Mouse (Mus musculus): Measurements from ENCODE around the gene Hint2.

The Hint2 gene

DNA sequence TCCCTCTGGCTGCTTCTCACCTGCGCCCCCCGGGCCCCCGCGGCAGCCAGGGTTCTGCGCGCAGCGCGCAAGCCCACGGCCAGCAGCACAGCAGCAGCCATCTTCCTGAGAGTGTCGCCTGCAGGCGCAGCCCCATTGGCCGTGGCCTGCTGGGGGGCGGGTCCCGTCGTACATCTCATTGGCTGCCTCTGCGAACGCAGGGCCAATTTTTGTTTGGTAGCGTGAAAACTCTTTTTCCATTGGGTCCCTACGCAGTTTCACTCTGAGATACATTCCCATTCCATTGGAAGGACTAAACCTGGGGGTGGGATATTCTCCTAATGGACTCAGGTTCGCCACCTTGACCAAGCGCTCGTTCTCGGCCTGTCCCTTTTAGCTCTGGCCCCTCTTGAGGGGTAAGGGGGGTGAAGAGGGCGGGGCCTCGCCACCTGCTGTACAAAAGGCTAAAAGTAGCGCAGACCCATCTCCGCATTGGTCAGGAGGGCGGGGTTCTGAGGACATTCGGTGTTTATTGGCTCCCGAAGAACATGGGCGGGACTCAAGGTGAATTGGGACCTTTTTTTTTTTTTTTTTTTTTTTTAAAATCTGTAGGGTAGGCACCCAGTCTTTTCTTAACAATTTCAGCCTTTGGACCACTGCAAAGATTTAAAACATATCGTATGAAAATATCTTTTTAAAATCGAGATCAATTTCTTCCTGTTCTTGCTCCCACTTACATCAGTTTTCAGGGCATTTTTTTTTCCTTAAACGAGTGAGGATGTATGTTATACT lies at the start of gene Hint2:
Hint2 (minus strand) TSS at position 128 of the 771 bp plus-strand sequence.
- DNase-seq (ENCODE audit: low read depth, low spot score): peak; percentile 95

DNA sequence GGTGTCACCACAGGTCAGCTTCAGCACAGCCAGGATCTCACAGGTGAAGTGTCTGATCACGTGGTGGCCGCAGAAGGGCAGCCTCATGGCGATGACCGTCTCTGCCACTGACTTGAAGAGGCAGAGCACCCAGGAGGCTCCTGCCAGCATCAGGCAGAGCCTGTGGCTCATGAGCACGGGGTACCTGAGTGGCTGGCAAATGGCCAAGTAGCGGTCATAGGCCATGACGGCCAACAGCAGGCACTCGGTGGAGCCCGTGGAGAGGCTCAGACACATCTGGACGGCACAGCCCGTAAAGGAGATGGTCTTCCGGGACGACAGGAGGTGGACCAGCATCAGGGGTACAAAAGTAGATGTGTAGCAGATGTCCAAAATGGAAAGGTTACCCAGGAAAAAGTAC lies 49.7 kb upstream of the Hint2 start:
- DNase-seq (ENCODE audit: low read depth, low spot score): no peak

DNA sequence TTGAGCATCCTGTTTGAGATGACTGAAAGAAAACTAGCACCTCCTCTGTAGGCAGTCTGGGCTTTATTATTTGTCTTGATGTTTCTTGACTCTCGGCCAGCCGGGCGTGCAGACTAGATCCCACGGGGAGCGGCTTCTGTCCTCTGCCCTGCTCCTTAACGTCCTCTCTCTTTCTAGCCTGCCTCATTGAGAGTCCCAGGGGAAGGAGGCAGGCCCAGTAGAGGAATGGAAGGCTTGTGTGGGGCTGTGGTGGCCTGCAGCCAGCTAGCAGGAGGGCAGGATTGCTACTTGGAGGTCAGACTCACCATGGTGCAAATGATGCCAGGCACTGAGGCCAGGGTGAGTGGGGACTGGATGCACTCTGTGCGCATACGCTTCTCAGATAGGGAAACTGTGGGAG lies 47.6 kb upstream of the Hint2 start:
- no peak for DNase-seq (ENCODE audit: low read depth, low spot score)

DNA sequence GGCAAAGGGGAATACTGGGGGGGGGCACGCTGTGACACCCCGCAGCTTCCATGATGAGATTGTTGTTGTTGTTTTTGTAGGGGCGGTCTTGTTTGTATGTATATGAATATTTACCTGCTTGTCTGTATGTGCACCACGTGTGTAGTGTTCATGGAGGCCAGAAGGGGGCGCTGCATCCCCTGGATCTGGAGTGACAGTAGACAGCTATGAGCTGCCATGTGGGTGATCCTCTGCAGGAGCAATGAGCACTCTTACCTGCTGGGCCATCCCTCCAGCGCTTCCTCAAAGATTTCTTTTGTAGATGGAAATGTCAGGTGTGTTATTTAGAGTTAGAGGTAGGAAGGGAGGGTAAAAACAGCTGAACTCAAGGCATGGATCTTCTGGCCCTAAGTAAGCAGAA lies 47.2 kb upstream of the Hint2 start:
- DNase-seq (ENCODE audit: low read depth, low spot score): no peak

DNA sequence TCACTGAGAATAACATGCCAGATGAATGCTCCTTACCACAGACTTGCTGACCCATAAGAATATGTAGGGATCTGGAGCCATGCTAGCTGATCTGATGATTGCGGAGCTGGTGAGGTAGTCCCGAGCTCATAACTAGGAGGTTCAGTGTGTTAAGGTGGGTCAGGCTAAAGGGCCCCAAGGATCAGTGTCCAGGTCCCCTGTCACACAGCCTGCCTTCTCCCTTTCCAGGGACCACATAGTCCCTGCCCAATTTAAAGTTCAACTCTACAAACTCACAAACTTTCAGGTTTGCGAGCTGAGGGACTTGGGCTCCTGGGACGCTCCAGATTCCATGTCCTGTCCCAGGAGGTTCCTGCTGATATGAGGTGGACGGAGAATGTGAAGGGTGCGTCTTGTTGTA lies 44.4 kb upstream of the Hint2 start, which contains the start of gene Olfr70:
Olfr70 (minus strand) TSS at position 101 of the 400 bp plus-strand sequence.
- DNase-seq (ENCODE audit: low read depth, low spot score): no peak

DNA sequence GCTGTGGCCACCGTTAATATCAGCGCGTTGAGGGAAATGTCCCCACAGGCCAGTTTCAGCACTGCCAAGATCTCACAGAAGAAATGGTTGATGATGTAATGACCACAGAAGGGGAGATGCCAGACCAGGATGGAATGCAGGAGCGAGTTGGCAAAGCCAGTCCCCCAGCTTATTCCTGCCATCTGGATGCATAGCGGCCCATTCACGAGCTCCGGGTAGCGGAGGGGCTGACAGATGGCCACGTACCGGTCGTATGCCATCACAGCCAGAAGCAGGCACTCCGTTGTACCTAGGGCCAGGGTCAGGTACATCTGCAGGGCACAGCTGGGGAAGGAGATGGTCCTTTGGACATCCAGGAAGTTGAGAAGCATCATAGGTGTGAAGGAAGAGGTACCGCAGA lies 40.3 kb upstream of the Hint2 start:
- DNase-seq (ENCODE audit: low read depth, low spot score): no peak

DNA sequence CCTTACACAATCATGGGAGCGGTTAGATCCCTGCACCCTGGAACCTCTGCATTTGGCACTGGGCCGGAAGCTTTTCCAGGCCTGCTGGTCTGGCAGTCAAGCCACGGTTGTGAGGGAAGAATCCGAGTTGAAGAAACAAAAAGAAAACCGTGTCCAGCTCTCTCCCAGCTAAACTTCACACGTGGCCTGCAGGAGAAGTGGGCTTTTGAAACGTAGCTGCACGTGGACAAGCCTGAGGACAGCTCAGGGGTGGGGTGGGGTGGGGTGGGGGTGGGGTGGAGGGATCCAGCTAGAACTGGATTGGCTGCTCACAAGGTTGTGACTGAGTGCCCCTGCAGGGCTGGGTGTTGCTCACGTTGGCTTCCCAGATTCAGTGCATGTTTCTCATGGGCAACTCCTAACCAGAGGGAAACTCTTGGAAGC lies 39.0 kb upstream of the Hint2 start:
- no peak for DNase-seq (ENCODE audit: low read depth, low spot score)

DNA sequence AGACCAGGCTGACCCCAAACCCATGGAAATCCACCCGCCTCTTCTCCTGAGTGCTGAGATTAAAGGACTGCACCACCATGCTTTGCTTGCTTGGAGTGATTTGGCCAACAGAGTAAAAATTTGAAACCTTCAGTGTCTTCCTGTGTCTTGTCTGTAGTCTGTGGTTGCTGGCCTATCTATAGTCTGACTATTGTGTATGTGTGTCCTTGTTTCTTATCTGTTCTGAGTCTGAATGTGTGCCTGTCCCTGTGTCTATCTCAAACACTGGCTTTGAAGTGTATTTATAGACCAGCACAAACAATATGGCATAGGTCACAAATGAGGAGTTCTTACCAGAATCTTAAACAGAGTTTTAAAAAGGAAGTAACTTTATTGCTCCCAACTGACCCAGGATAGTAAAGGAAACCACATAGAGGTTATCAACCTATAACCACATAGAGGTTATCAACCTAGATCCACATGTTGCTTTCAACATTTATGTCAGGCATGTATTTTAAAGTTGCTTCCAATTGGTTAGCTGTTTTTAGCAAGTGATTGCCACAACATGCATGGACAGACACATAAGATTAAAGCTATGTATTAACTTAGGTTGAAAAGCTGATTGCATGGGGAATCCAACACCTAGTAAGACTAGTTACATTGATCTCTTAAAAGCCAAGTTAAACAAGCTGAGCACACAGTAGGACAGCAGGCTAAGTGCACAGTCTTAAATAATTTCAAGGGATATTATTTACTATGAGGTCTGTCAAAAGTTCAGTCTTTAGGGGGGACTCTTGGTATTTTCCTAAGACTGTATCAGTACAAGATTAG lies 38.4 kb upstream of the Hint2 start:
- DNase-seq (ENCODE audit: low read depth, low spot score): no peak

DNA sequence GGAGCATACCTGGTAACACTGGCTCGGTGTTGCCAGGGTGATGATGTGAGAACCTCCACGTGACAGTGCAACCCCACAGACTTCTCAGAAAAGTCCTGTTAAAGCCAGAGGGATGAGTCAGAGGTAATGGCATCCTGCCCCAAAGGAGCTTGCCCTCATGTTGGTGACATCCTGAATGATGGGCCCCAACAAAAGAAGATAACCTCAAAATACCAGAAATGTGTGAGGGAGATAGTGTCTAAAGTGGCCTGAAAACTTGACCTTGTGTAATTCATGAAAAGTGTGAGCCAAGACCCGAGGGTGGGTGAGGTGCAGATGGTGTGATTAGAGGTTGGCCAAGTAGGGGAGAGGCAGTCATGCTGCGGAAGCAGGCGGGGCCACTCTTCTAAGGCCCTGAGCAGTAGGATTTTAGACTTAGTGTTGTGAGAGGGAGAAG lies 37.6 kb upstream of the Hint2 start:
- no peak for DNase-seq (ENCODE audit: low read depth, low spot score)

DNA sequence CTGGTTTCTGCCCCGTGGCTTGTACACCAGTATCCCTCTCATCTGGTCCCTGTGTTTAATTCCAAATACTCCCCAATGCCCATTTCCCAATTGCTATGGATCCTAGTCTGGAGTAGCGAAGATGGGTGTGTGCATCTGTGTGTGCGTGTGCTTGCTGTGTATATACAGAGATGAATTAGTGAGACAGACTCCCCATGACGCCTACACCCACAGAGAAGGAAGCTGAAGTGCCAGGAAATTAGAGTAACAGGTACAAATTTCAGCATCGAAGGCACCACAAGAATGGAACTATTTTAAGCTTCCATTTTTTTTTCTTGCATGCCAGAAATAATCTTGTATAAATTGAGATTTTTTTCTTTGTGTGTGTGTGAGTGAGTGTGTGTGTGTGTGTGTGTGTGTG lies 34.8 kb upstream of the Hint2 start:
- no peak for DNase-seq (ENCODE audit: low read depth, low spot score)

DNA sequence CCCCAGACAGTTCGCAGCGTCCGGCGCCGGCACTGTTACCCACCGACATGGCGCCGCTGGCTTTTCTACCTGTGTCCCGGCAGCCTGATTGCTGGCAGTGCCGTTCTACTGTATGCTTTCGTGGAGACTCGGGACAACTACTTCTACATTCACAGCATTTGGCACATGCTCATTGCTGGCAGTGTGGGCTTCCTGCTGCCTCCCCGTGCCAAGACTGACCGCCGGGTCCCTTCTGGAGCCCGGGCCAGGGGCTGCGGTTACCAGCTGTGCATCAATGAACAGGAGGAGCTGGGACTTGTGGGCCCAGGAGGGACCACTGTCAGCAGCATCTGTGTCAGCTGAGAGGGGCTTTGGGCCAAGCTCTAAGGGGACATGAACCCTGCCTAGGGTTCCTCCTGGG lies 33.8 kb upstream of the Hint2 start:
- DNase-seq (ENCODE audit: low read depth, low spot score): no peak

DNA sequence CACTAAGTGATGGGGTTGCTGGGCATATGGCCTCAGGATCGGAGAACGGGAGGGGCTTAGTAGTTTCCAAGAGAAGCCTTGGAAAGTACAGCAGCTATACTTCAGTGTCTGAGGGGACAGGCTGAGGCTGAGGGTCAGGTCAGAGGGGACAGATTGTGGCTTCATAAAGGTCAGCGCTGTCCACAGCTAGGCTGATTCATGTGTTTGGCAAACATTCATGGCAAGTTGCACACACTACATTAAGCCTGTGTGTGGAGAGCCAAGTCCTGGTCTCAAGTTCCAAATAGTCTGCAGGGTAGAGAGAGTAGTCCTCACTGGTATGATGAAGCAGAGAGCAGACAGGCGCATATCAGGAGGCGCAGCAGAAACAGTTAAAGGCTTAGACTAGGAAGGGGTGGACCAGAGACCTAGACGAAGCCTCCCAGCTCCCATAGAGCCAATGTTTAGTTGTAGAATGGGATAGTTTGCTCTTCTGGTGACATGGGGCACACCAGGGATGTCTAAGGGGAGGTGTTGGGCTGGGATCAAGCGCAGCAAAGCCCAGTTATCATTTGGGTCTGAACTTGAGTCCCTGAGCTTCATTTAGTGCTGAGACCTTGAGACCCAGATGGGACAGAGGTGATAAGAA lies 23.3 kb upstream of the Hint2 start:
- DNase-seq (ENCODE audit: low read depth, low spot score): no peak

DNA sequence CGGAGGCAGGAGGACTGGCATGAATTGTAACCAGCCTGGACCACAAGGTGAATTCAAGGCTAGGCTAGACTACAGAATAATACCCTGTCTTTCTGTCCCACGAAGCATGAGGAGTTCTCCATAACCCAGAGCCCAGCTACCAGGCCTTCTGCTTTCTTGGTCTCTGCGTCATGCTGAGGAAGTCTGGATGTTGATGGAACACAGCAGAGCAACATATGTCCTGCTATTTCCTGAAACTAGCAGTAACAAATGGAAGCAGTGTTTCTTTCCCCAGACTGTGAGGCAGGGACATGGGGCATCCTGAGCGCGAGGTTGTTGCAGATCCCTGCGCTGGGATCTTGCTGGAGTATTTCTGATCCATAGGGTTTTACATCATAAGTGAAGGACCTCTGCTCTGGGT lies 22.3 kb upstream of the Hint2 start:
- no peak for DNase-seq (ENCODE audit: low read depth, low spot score)

DNA sequence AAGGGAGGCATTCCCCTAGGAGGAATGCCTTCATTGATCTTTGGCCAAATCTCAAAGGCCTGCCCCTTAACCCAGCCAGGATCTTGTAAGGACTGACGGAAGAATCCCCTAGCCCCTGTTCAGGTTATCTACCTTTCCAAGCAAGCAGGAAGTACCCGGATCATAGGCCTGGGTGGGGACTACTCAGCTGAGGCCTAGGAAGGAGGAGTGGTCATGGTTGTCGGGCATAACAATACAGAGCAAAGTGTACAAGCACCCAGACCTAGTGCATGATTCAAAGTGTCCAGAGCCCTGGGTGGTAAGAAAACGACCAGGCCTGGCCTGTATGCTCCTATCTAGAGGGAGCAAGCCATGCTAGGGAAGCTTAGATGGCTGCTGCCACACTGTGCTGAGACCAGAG lies 19.3 kb upstream of the Hint2 start:
- DNase-seq (ENCODE audit: low read depth, low spot score): no peak

DNA sequence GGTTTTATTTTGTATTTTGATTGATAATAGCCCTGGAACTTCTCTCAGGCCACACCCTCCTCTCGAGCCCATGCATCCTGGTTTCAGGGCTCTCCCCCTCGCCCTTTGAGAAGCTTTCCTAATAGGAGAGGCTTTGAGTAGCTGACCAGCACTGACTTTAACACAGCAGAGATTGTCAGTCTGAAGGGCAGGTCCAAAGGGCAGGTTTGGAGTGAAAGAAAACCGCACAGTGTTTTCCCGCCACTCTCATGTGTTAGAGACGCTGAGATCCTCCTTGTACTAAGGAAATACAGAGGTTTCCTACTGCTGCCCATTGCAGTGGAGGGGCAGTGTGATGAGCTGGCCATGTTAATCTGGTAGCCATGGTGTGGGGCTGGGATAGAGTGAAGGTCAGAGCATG lies 18.7 kb upstream of the Hint2 start:
- no peak for DNase-seq (ENCODE audit: low read depth, low spot score)

DNA sequence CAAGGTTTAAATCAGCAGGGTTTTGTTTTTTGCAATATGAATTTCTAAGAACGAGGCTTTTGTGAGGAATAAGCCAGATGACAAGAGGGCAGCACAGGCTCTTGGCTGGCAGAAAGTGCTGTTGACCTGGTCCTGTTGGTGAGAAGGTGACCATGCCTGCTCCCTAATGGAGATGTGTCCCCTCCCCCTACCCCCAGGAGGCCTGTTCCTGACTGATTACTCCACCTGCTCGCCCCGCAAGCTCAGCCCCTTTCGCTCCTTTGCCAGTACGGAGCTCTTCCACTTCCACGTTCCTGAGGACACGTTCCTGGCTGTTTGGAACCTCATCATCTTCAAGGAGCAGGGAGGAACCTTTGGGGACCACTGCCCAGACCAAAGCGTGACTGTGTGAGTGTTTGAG lies 17.4 kb upstream of the Hint2 start:
- no peak for DNase-seq (ENCODE audit: low read depth, low spot score)

DNA sequence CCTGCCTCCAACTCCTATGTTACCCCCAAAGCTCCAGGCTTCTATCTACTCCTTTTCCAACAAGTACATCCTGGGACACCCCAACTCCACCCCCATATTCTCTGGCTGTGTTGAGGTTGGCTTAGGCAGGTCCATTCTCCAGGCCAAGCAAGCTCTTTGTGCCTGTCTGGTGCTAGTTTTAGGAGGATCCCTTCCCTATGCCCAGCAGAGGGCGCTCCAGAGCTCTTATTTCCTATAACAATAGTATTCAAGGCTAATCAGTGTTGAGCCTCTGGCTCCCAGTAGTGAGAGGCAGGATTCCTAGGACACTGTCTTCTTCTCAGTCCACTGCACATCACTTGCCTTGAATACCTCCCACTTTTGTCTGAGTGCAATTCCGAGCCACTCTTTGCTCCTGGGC lies 15.8 kb upstream of the Hint2 start:
- DNase-seq (ENCODE audit: low read depth, low spot score): no peak

DNA sequence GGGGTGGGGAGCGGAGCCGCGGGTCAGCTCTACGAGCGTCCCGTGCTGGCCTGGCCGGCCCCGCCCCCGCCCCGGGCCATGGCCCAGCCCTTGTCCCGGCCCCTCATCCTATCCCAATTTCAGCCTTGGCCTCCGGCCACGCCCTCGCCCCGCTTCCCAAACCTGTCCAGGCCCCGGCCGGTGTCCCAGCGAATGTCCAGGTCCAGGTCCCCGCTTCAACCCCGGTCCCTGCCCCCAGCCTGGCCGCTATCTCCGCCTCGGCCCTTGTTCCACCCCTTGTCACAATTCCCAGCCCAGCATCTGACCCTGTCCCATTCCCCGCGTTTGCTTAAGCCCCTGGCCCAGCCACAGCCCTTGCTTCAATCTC lies 13.1 kb upstream of the Hint2 start:
- DNase-seq (ENCODE audit: low read depth, low spot score): no peak

DNA sequence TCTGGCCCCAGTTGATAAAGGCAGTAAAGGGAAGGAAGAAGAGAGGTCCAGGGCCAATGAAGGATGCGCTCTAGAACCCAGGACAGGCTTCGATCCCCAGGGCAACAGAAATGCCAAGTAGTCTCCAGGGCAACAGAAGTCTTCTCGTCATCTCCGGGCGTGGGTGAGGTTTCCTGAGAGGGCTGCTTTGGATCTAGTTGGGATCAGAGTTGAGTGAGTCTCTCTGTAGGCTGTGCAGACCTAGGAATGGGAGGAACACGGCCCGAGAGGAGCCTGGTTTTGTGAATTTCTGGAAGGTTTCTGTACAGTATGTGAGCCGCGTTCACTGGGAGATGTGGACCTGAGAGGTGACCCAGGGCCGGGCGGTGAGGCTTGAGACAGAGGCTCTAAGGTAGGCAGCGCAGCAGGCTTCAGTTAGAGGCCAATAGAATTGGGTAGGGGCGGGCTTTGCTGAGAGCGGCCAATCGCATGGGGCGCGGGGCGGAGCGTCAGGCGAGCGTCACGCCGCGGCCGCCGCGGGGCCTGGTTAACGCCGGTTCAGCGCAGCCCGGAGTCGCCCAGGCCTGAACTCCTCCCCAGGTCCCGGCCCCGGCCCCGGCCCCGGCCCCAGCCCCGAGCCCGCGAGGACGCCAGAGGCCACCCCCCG lies 12.6 kb upstream of the Hint2 start, which contains the start of the genes Tmem8b and Fam221b:
Tmem8b (plus strand) TSS at position 190 of the 646 bp plus-strand sequence.
Fam221b (minus strand) TSS at position 364 of the 646 bp plus-strand sequence.
- peak; percentile 62 for DNase-seq (ENCODE audit: low read depth, low spot score)

DNA sequence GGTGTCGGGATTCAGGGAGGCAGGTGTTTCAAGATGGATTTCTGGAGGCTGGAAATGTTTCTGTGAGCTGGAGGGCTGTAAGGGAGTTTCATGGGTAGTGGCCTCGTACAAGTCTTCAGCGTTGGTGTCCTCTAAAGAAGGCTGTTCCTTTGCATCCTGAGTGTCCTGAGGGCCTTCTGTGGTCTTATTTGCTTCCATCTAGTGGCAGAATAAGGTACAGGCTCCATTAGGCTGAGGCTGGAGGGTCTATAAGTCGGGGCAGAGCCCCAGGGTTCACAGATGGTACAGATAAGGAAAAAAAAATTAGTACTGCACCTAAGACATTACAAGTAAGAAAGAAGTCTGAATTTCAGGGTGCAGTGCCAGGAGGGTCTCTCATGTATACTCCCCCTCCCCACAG lies 10.1 kb upstream of the Hint2 start:
- no peak for DNase-seq (ENCODE audit: low read depth, low spot score)

DNA sequence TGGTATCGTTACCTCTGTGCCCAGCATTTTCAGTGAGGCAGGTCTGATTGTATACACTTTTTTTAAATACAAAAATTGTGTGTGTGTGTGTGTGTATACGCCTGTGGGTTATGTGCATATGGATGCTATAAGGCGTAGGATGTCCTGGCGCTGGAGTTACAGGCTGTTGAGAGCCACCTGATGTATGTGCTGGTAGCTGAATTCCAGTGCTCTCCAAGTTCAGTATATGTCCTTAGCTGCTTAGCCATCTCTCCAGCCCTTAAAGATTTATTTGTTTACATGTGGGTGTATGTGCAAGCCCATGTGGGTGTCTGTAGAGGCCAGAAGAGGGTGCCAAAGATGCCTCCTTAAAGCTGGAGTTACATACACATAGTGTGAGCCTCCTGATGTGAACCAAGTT lies 880 bp upstream of the Hint2 start:
- DNase-seq (ENCODE audit: low read depth, low spot score): no peak

Measured in WW6 (cell line).